Comparison of ENCODE assay signal across 16 mouse cellular contexts in genomic region chr8:8576286-8576685, GRCm38 (mm10).
DNase-seq lines count a peak whose midpoint lies in the region; ATAC-seq and TF ChIP-seq lines count a peak whose summit lies in the region.
"Had no signal": no experiment of that assay in that cellular context is flagged by ENCODE, and none has a peak within 500 bp of the region (broad histone marks: within the 10 kb centered on the region; RNA-seq: fewer than 3 reads in every experiment).

No protein-coding gene starts in this region.

- no peak overlapping the region for H3K27ac ChIP-seq in heart, embryonic 12.5 days (ENCODE audit: poor library complexity, severe bottlenecking)
- H3K27ac ChIP-seq in midbrain, embryonic 13.5 days, result no peak overlapping the region
- no peak overlapping the region for H3K27ac ChIP-seq in midbrain, postnatal 0 days (ENCODE audit: low read depth, low read length)
- no peak overlapping the region for H3K27ac ChIP-seq in thymus, adult 2 months (ENCODE audit: control insufficient read depth, insufficient read depth, low read length)
- H3K27ac ChIP-seq in left cerebral cortex, adult 2 months, result no peak overlapping the region
- H3K27ac ChIP-seq: embryonic facial prominence, embryonic 12.5 days; heart, embryonic 10.5 days; neural tube, embryonic 12.5 days had no signal

- ATAC-seq in heart, embryonic 12.5 days (ENCODE audit: insufficient number of reproducible peaks, low FRiP score), result 0 out of 2 replicates have a peak, but pooled peaks have one; percentile 6
- 0 out of 2 replicates have a peak, but pooled peaks have one; percentile 9 for ATAC-seq in midbrain, embryonic 13.5 days
- ATAC-seq in midbrain, postnatal 0 days (ENCODE audit: low FRiP score), result no peak
- ATAC-seq: inflammation-experienced regulatory T-cells, adult 6 months had no signal

- no peak for TF ChIP-seq CTCF in midbrain, postnatal 0 days (IDR thresholded peaks at IDR 0.05)
- no peak for TF ChIP-seq CTCF in thymus, adult 2 months (IDR thresholded peaks at IDR 0.05; ENCODE audit: borderline replicate concordance, control insufficient read depth, extremely low read depth, insufficient read depth, low read length, poor library complexity)
- no peak for TF ChIP-seq CTCF in left cerebral cortex, adult 2 months (IDR thresholded peaks at IDR 0.05)

- no peak for TF ChIP-seq POLR2A in thymus, adult 2 months (IDR thresholded peaks at IDR 0.05; ENCODE audit: control insufficient read depth, extremely low read depth, insufficient read depth, low read length, poor library complexity)

- no peaks in the 10 kb centered on the region for H3K36me3 ChIP-seq in heart, embryonic 12.5 days
- no peaks in the 10 kb centered on the region for H3K36me3 ChIP-seq in midbrain, embryonic 13.5 days
- H3K36me3 ChIP-seq in midbrain, postnatal 0 days (ENCODE audit: insufficient read depth, low read length), result no peaks in the 10 kb centered on the region
- H3K36me3 ChIP-seq in thymus, adult 2 months (ENCODE audit: control insufficient read depth, insufficient read depth, low read length), result no peaks in the 10 kb centered on the region
- H3K36me3 ChIP-seq: embryonic facial prominence, embryonic 12.5 days; heart, embryonic 10.5 days; neural tube, embryonic 12.5 days had no signal

- H3K9ac ChIP-seq in heart, embryonic 12.5 days, result no peak overlapping the region
- no peak overlapping the region for H3K9ac ChIP-seq in midbrain, embryonic 13.5 days (replicated peaks)
- no peak overlapping the region for H3K9ac ChIP-seq in midbrain, postnatal 0 days (replicated peaks; ENCODE audit: low read length, poor library complexity, severe bottlenecking)
- H3K9ac ChIP-seq: embryonic facial prominence, embryonic 12.5 days; neural tube, embryonic 12.5 days had no signal

- 39% methylated on average over 6 of the region's 6 CpGs for WGBS in heart, embryonic 12.5 days
- WGBS in midbrain, embryonic 13.5 days, result 39% methylated on average over 6 of the region's 6 CpGs
- WGBS in midbrain, postnatal 0 days, result 41% methylated on average over 6 of the region's 6 CpGs
- WGBS in thymus, adult 2 months, result 42% methylated on average over 6 of the region's 6 CpGs

- intact Hi-C loops in left cerebral cortex, adult 2 months (cut with DNase I), result no loop called here

- H3K4me3 ChIP-seq in heart, embryonic 12.5 days, result no peak overlapping the region
- no peak overlapping the region for H3K4me3 ChIP-seq in midbrain, embryonic 13.5 days (replicated peaks)
- no peak overlapping the region for H3K4me3 ChIP-seq in midbrain, postnatal 0 days (ENCODE audit: low read depth, low read length)
- H3K4me3 ChIP-seq in thymus, adult 2 months (ENCODE audit: control insufficient read depth, insufficient read depth, low read length), result no peak overlapping the region
- H3K4me3 ChIP-seq in left cerebral cortex, adult 2 months, result no peak overlapping the region
- H3K4me3 ChIP-seq: embryonic facial prominence, embryonic 12.5 days; heart, embryonic 10.5 days; neural tube, embryonic 12.5 days had no signal

- no peaks in the 10 kb centered on the region for H3K27me3 ChIP-seq in heart, embryonic 12.5 days (replicated peaks)
- peaks cover 55% of the 10 kb centered on the region for H3K27me3 ChIP-seq in midbrain, embryonic 13.5 days
- peaks cover 5% of the 10 kb centered on the region; the same call in 1 of the 2 replicates for H3K27me3 ChIP-seq in midbrain, postnatal 0 days (ENCODE audit: insufficient read depth, low read length)
- no peaks in the 10 kb centered on the region for H3K27me3 ChIP-seq in thymus, adult 2 months (ENCODE audit: control insufficient read depth, insufficient read depth, low read length)
- H3K27me3 ChIP-seq: embryonic facial prominence, embryonic 12.5 days; neural tube, embryonic 12.5 days had no signal

- H3K4me2 ChIP-seq in heart, embryonic 12.5 days, result no peak overlapping the region
- no peak overlapping the region for H3K4me2 ChIP-seq in midbrain, embryonic 13.5 days (replicated peaks)
- no peak overlapping the region for H3K4me2 ChIP-seq in midbrain, postnatal 0 days (ENCODE audit: low read depth, low read length, poor library complexity, severe bottlenecking)
- H3K4me2 ChIP-seq: embryonic facial prominence, embryonic 12.5 days; neural tube, embryonic 12.5 days had no signal

- H3K9me3 ChIP-seq in heart, embryonic 12.5 days (replicated peaks), result no peaks in the 10 kb centered on the region
- no peaks in the 10 kb centered on the region for H3K9me3 ChIP-seq in midbrain, embryonic 13.5 days
- H3K9me3 ChIP-seq in midbrain, postnatal 0 days (ENCODE audit: low read length), result no peaks in the 10 kb centered on the region
- H3K9me3 ChIP-seq: embryonic facial prominence, embryonic 12.5 days; heart, embryonic 10.5 days had no signal

- H3K4me1 ChIP-seq in heart, embryonic 12.5 days (replicated peaks), result peaks cover 12% of the 10 kb centered on the region
- H3K4me1 ChIP-seq in midbrain, embryonic 13.5 days (replicated peaks), result peaks cover 43% of the 10 kb centered on the region
- no peaks in the 10 kb centered on the region; the same call in 1 of the 2 replicates for H3K4me1 ChIP-seq in midbrain, postnatal 0 days (ENCODE audit: insufficient read depth, low read length)
- no peaks in the 10 kb centered on the region for H3K4me1 ChIP-seq in thymus, adult 2 months (replicated peaks; ENCODE audit: control insufficient read depth, insufficient read depth, low read length)

- DNase-seq in heart, postnatal 4 days, result no peak
- no peak for DNase-seq in midbrain, postnatal 0 days (ENCODE audit: low spot score)
- peak; percentile 70 for DNase-seq in lung, postnatal 25 days (ENCODE audit: low spot score)
- DNase-seq in thymus, adult 2 months, result no peak
- no peak for DNase-seq in left cerebral cortex, adult 2 months (ENCODE audit: extremely low spot score in 1 of 2, low spot score in 2 of 2)
- DNase-seq: adrenal gland, adult 8-10 months; B cell, adult 2 months; cerebellum, adult 11-12 months; layer of hippocampus, postnatal 36 days; left cerebral cortex, postnatal 4 days had no signal
